Mouse (Mus musculus): Measurements from ENCODE around the gene Olfr983. TPM values are rescaled to one million over a fixed set of nuclear protein-coding genes. Genes with fewer than 3 reads are reported as not detected.

Olfr983 gene
- not detected in 2 replicates for polyA plus RNA-seq (2015; fragmentation: Nextera tagmentation; extraction: Ambion mirVana)

DNA sequence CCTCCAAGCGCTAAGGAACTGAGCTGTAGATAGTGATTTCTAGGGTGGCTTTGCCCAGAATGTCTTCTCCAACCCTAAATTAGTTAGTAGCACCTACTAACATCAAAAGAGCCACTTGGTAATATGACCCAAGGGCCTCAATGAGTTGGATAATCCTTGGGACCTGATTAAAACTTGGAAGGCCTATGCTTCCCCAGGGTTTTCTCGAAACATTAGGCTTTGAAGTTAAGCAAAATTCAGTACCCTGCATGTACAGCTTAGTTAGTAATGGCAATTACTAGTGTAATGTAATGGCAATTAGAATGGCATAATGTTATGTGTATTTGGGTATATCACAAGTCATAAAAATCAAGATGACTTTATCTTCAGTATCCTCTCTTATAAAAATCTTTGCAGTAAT, at the start of gene Olfr983:
Gene Olfr983, minus strand, starts transcription at position 101 of the 400 bp plus-strand sequence.
- TF ChIP-seq CTCF (IDR thresholded peaks at IDR 0.05; ENCODE audit: low read depth) = no peak
- DNase-seq (ENCODE audit: low spot score) = no peak
- no peak within 1 kb of the TSS for H3K4me2 ChIP-seq (ENCODE audit: low read length)
- ATAC-seq (replicated peaks; ENCODE audit: low FRiP score, low read depth) = no peak
- H3K27me3 ChIP-seq (ENCODE audit: insufficient read depth, low read length) = no peaks in the 10 kb centered on the region
- H3K4me1 ChIP-seq (replicated peaks; ENCODE audit: insufficient read depth, low read length) = no peaks in the 10 kb centered on the region
- WGBS = 78% methylated on average over 2 of the region's 2 CpGs
- H3K27ac ChIP-seq = no peak within 1 kb of the TSS
- H3K9me3 ChIP-seq (replicated peaks; ENCODE audit: low read length) = no peaks in the 10 kb centered on the region
- H3K9ac ChIP-seq (ENCODE audit: low read depth, low read length) = no peak within 1 kb of the TSS
- no peaks in the 10 kb centered on the region for H3K36me3 ChIP-seq (ENCODE audit: insufficient read depth, low read length)
- no peak within 1 kb of the TSS for H3K4me3 ChIP-seq (replicated peaks; ENCODE audit: low read depth, low read length)

DNA sequence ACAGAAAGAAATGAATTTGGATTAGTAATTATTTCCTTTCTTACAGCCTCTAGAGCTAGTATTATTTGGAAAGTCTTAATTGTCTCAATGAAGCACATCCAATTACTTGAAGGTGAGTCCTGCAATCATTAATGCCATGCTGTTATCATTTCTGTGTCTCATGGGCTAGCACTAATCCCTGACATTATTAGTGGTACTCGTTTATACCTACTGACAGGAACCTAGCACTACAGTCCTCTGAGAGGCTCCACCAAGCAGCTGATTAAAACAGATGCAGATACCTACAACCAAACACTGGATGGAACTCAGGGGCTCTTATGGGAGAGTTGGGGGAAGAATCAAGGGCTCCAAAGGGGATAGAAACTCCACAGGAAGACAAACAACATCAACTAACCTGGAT, 48.1 kb upstream of the Olfr983 start:
- no peaks in the 10 kb centered on the region for H3K4me1 ChIP-seq (replicated peaks; ENCODE audit: insufficient read depth, low read length)
- no peak overlapping the region for H3K27ac ChIP-seq
- H3K27me3 ChIP-seq (ENCODE audit: insufficient read depth, low read length) = no peaks in the 10 kb centered on the region
- TF ChIP-seq CTCF (IDR thresholded peaks at IDR 0.05; ENCODE audit: low read depth) = no peak
- H3K9me3 ChIP-seq (replicated peaks; ENCODE audit: low read length) = no peaks in the 10 kb centered on the region
- H3K36me3 ChIP-seq (ENCODE audit: insufficient read depth, low read length) = no peaks in the 10 kb centered on the region
- no peak for DNase-seq (ENCODE audit: low spot score)
- H3K4me2 ChIP-seq (ENCODE audit: low read length) = no peak overlapping the region
- no peak for ATAC-seq (replicated peaks; ENCODE audit: low FRiP score, low read depth)
- WGBS = 18% methylated on average over 1 of the region's 1 CpGs
- H3K4me3 ChIP-seq (replicated peaks; ENCODE audit: low read depth, low read length) = no peak overlapping the region
- H3K9ac ChIP-seq (ENCODE audit: low read depth, low read length) = no peak overlapping the region

DNA sequence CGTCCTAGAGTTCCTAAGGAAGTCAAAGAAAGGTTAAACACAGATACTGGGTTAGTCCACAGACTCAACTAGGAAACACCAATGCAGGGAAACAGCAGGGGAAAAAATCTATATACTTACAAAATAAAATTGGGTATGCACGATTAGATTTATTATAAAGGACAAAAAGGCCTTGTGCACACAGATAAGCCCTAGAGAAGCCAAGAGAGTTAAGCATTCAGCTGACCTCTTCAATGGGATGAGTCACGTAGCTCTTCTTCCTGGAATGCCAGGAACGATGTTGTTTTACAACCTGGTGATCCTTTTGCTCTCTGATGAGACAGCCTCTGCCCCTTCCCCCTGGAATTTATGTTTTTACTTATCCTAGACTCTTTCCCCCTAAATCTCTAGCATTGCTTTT, 46.1 kb upstream of the Olfr983 start:
- H3K4me2 ChIP-seq (ENCODE audit: low read length) = no peak overlapping the region
- no peak overlapping the region for H3K27ac ChIP-seq
- H3K27me3 ChIP-seq (ENCODE audit: insufficient read depth, low read length) = no peaks in the 10 kb centered on the region
- H3K36me3 ChIP-seq (ENCODE audit: insufficient read depth, low read length) = no peaks in the 10 kb centered on the region
- no peak overlapping the region for H3K9ac ChIP-seq (ENCODE audit: low read depth, low read length)
- no peaks in the 10 kb centered on the region for H3K9me3 ChIP-seq (replicated peaks; ENCODE audit: low read length)
- ATAC-seq (replicated peaks; ENCODE audit: low FRiP score, low read depth) = no peak
- TF ChIP-seq CTCF (IDR thresholded peaks at IDR 0.05; ENCODE audit: low read depth) = no peak
- DNase-seq (ENCODE audit: low spot score) = no peak
- H3K4me1 ChIP-seq (replicated peaks; ENCODE audit: insufficient read depth, low read length) = no peaks in the 10 kb centered on the region
- 46% methylated on average over 4 of the region's 4 CpGs for WGBS
- H3K4me3 ChIP-seq (replicated peaks; ENCODE audit: low read depth, low read length) = no peak overlapping the region

DNA sequence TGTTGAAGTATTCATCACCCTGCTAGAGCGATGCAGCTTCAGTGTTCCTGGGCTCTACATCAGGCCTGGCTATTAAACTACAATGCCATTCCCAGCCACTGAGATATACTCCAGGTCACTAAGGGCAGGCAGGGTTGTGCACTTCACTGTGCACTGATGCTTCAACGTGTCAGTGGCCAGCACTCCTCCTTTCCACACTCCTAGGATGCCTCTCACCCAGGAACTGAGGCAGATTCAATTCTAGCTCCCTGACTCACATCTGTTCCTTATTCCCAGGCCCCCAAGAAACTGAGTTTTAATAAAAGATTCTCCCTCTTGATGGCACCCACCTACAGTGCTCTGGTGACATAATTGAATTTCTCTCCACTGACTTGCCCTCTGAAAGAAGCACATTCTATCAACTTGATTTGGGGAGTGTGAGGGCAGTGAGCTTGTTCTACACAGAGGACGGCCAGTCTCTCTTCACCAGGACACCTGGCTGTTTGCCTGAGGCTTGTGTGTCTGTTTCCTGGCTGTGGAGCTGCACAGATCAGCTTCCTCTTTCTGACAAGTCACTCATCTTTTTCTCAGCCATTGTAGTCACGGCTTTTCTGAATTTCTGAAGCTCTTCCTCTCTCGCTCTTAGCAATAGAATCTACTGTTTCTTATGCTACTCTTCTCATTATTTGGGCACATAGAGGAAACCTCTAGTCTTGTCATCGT, 43.7 kb upstream of the Olfr983 start:
- ATAC-seq (replicated peaks; ENCODE audit: low FRiP score, low read depth) = no peak
- 68% methylated on average over 6 of the region's 6 CpGs for WGBS
- H3K27ac ChIP-seq = no peak overlapping the region

DNA sequence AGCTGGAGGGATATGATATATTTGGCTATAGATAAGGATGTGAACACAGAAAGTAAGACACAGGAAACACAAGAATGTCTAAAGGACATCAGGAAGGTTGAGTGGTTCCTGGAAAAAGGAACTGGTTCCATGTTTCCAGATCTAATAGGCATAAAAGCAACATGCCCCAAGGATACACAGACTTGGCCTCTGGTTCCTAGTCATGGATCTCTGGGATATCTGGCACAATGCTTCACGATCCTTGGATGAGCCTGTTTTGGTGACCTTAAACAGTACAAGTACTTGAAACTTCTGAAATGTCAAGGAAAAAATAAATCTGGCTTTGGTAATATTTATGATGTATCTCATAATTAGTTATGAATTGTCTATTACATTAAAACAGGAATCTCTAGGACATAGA, 37.2 kb upstream of the Olfr983 start:
- no peak overlapping the region for H3K4me3 ChIP-seq (replicated peaks; ENCODE audit: low read depth, low read length)
- no peak for ATAC-seq (replicated peaks; ENCODE audit: low FRiP score, low read depth)
- H3K9me3 ChIP-seq (replicated peaks; ENCODE audit: low read length) = no peaks in the 10 kb centered on the region
- no peaks in the 10 kb centered on the region for H3K27me3 ChIP-seq (ENCODE audit: insufficient read depth, low read length)
- 89% methylated on average over 1 of the region's 1 CpGs for WGBS
- H3K4me2 ChIP-seq (ENCODE audit: low read length) = no peak overlapping the region
- no peaks in the 10 kb centered on the region for H3K36me3 ChIP-seq (ENCODE audit: insufficient read depth, low read length)
- H3K4me1 ChIP-seq (replicated peaks; ENCODE audit: insufficient read depth, low read length) = no peaks in the 10 kb centered on the region
- TF ChIP-seq CTCF (IDR thresholded peaks at IDR 0.05; ENCODE audit: low read depth) = no peak
- no peak for DNase-seq (ENCODE audit: low spot score)
- H3K27ac ChIP-seq = no peak overlapping the region
- no peak overlapping the region for H3K9ac ChIP-seq (ENCODE audit: low read depth, low read length)

More for the DNA sequence above, 43.7 kb upstream of the Olfr983 start:
- Histone ChIP-seq H3K9me3 (replicated peaks; ENCODE audit: low read length) (no peaks in the 10 kb centered on the region), H3K4me2 (ENCODE audit: low read length) (no peak overlapping the region), H3K27me3 (ENCODE audit: insufficient read depth, low read length) (no peaks in the 10 kb centered on the region), H3K4me1 (replicated peaks; ENCODE audit: insufficient read depth, low read length) (no peaks in the 10 kb centered on the region), H3K4me3 (replicated peaks; ENCODE audit: low read depth, low read length) (no peak overlapping the region), H3K9ac (ENCODE audit: low read depth, low read length) (no peak overlapping the region), H3K36me3 (ENCODE audit: insufficient read depth, low read length) (no peaks in the 10 kb centered on the region)
- DNase-seq (ENCODE audit: low spot score) = no peak
- TF ChIP-seq CTCF (IDR thresholded peaks at IDR 0.05; ENCODE audit: low read depth) = no peak

DNA sequence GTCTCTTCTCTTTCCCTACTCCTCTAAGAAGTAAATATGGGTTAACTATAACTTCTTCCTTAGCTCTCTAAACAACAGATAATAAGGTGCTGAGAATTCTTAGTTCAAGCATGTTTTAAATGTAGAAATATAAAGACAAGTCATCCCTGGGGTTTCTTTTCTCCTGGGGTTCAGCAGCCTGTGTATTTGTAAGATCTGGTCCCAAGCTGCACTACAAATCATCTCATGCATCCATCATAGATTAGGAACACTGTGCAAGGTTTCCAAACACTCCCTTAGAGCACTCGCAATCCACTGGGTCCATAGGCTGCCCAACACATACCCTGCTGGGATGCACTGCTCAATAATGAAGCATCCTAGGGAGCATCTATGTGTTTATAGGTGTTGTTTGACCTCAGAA, 36.7 kb upstream of the Olfr983 start, which contains the start of gene Olfr985:
Gene Olfr985, minus strand, starts transcription at position 101 of the 400 bp plus-strand sequence.
- H3K4me2 ChIP-seq (ENCODE audit: low read length) = no peak within 1 kb of the TSS
- WGBS = 90% methylated on average over 1 of the region's 1 CpGs
- H3K4me1 ChIP-seq (replicated peaks; ENCODE audit: insufficient read depth, low read length) = no peaks in the 10 kb centered on the region
- H3K9ac ChIP-seq (ENCODE audit: low read depth, low read length) = no peak within 1 kb of the TSS
- DNase-seq (ENCODE audit: low spot score) (no peak), ATAC-seq (replicated peaks; ENCODE audit: low FRiP score, low read depth) (no peak)
- no peaks in the 10 kb centered on the region for H3K27me3 ChIP-seq (ENCODE audit: insufficient read depth, low read length)
- no peaks in the 10 kb centered on the region for H3K9me3 ChIP-seq (replicated peaks; ENCODE audit: low read length)
- TF ChIP-seq CTCF (IDR thresholded peaks at IDR 0.05; ENCODE audit: low read depth) = no peak
- no peak within 1 kb of the TSS for H3K27ac ChIP-seq
- H3K4me3 ChIP-seq (replicated peaks; ENCODE audit: low read depth, low read length) = no peak within 1 kb of the TSS
- no peaks in the 10 kb centered on the region for H3K36me3 ChIP-seq (ENCODE audit: insufficient read depth, low read length)
